Mouse (Mus musculus): ENCODE measurements around the gene Fbxl8. TPM values are rescaled to one million over a fixed set of nuclear protein-coding genes. Genes with fewer than 3 reads are reported as not detected.

Fbxl8 gene
- total RNA-seq, 2 experiments from 2014 or later, result 2.2 to 2.7 TPM

Small RNA genes lying within 50 kb of the gene (microRNA-seq; reads per million reads assigned to microRNA genes)
- not detected for gene Gm27320
- gene Mir328, result 258 reads per million, percentile 60 among the genes with 10 or more reads in this experiment

Other genes starting within 250 kb of the Fbxl8 start
- gene Ces3a, start 216.0 kb upstream of the Fbxl8 start, total RNA-seq (2021), result 1 to 10 TPM in 1 of 2 experiments, not detected in 1; 1.5 TPM
- not detected for gene Ces3b, start 180.9 kb upstream of the Fbxl8 start, total RNA-seq (2021)
- gene Ces4a, start 132.8 kb upstream of the Fbxl8 start, total RNA-seq (2021), result not detected
- gene Cbfb, start 94.0 kb upstream of the Fbxl8 start, total RNA-seq (2021), result 10 to 100 TPM; 48.5 to 55.6 TPM
- gene D230025D16Rik, start 39.5 kb upstream of the Fbxl8 start, total RNA-seq (2021), result 10 to 100 TPM; 16.2 to 16.5 TPM
- 10 to 100 TPM; 14.9 to 15.3 TPM for gene B3gnt9, start 9.5 kb upstream of the Fbxl8 start, total RNA-seq (2021)
- gene Tradd, start within 50 bp of the Fbxl8 start, total RNA-seq (2021), result 10 to 100 TPM in 1 of 2 experiments, 1 to 10 TPM in 1; 6.6 to 10.2 TPM
- under 1 TPM; 0.21 to 0.29 TPM for gene Hsf4, start 5.2 kb downstream of the Fbxl8 start, total RNA-seq (2021)
- gene Nol3, start 11.5 kb downstream of the Fbxl8 start, total RNA-seq (2021), result 10 to 100 TPM; 26.5 to 27.1 TPM
- 1 to 10 TPM; 3.8 to 6.3 TPM for gene 4931428F04Rik, start 25.2 kb downstream of the Fbxl8 start, total RNA-seq (2021)
- gene Exoc3l, start 31.5 kb downstream of the Fbxl8 start, total RNA-seq (2021), result 1 to 10 TPM; 8.1 to 8.7 TPM
- 10 to 100 TPM; 27.4 to 31.1 TPM for gene E2f4, start 33.0 kb downstream of the Fbxl8 start, total RNA-seq (2021)
- 1 to 10 TPM; 1.0 to 1.1 TPM for gene Elmo3, start 41.0 kb downstream of the Fbxl8 start, total RNA-seq (2021)
- 1 to 10 TPM; 3.6 to 4.1 TPM for gene Lrrc29, start 61.6 kb downstream of the Fbxl8 start, total RNA-seq (2021)
- gene Tmem208, start 61.7 kb downstream of the Fbxl8 start, total RNA-seq (2021), result 10 to 100 TPM; 28.7 to 29.5 TPM
- 10 to 100 TPM; 12.4 to 14.2 TPM for gene Fhod1, start 83.3 kb downstream of the Fbxl8 start, total RNA-seq (2021)
- 1 to 10 TPM; 4.0 to 4.2 TPM for gene Slc9a5, start 84.2 kb downstream of the Fbxl8 start, total RNA-seq (2021)
- under 1 TPM; 0.17 to 0.26 TPM for gene Plekhg4, start 108.6 kb downstream of the Fbxl8 start, total RNA-seq (2021)
- not detected for gene Kctd19, start 148.9 kb downstream of the Fbxl8 start, total RNA-seq (2021)
- gene Lrrc36, start 148.9 kb downstream of the Fbxl8 start, total RNA-seq (2021), result 1 to 10 TPM; 1.6 to 1.7 TPM
- gene Tppp3, start 206.9 kb downstream of the Fbxl8 start, total RNA-seq (2021), result 100 to 1,000 TPM; 527 to 572 TPM
- 10 to 100 TPM; 21.0 to 21.6 TPM for gene Zdhhc1, start 232.3 kb downstream of the Fbxl8 start, total RNA-seq (2021)

All from gastrocnemius, postnatal 4 days (tissue).